Mouse (Mus musculus) forebrain, embryonic 10.5 days (tissue): Measurements from ENCODE around the gene Ptp4a2. TPM values are rescaled to one million over a fixed set of nuclear protein-coding genes. Genes with fewer than 3 reads are reported as not detected.
A peak's percentile ranks its signal among the peaks of the same experiment; 100 is the strongest.

Experiments
- DNase-seq: peaks from one replicate; pipeline ENCODE4 v3.0.0-alpha.2; 2017; ENCODE audit warnings: low spot score; ENCODE audit errors: extremely low spot score
- H3K27ac ChIP-seq: fragments of 300-500 bp; sonication (generic); 2 replicates; pipeline ENCODE4 v1.5.1; 2016; ENCODE audit warnings: mild to moderate bottlenecking
- H3K27me3 ChIP-seq: fragments of 300-500 bp; sonication (generic); 2 replicates; pipeline ENCODE4 v1.6.1; 2016; ENCODE audit warnings: mild to moderate bottlenecking; ENCODE audit not compliant: poor library complexity, severe bottlenecking
- H3K36me3 ChIP-seq: fragments of 300-500 bp; sonication (generic); replicated peaks from 2 replicates; pipeline ENCODE4 v1.6.1; 2016; ENCODE audit warnings: mild to moderate bottlenecking, moderate library complexity
- H3K4me1 ChIP-seq: fragments of 300-500 bp; sonication (generic); 2 replicates; pipeline ENCODE4 v1.6.1; 2016
- H3K4me3 ChIP-seq: fragments of 300-500 bp; sonication (generic); 2 replicates; pipeline ENCODE4 v1.5.1; 2016; ENCODE audit warnings: mild to moderate bottlenecking, moderate library complexity
- H3K9me3 ChIP-seq: fragments of 300-500 bp; sonication (generic); 2 replicates; pipeline ENCODE4 v1.6.1; 2016; ENCODE audit warnings: mild to moderate bottlenecking, moderate library complexity
- WGBS: fragments of 180-500 bp; shearing (Covaris S2); methylation state at CpG from one replicate; pipeline ENCODE4 v1.1.7; 2016; 5-methylcytosine and 5-hydroxymethylcytosine counted together
- polyA plus RNA-seq: library from polyadenylated mRNA; unstranded; fragments of >200 nt; fragmentation: Nextera tagmentation; extraction: Ambion mirVana; gene quantifications from 2 replicates; pipeline ENCODE4 v1.2.1, GENCODE M21; 2016

The Ptp4a2 gene
- polyA plus RNA-seq, 1 experiment from 2014 or later: 328 TPM

GRCm38 (mm10) chr4:129785178-129785577 is 25.8 kb upstream of the Ptp4a2 start:
- DNase-seq: peak; percentile 70
- Histone ChIP-seq H3K4me3 (no peak overlapping the region), H3K27me3 (no peaks in the 10 kb centered on the region), H3K36me3 (no peaks in the 10 kb centered on the region), H3K27ac (no peak overlapping the region), H3K4me1 (peaks cover 20% of the 10 kb centered on the region), H3K9me3 (no peaks in the 10 kb centered on the region)
- 8% methylated on average over 4 of the region's 4 CpGs for WGBS

- Histone ChIP-seq H3K27me3 (no peaks in the 10 kb centered on the region), H3K27ac (no peak overlapping the region), H3K4me3 (no peak overlapping the region), H3K36me3 (no peaks in the 10 kb centered on the region), H3K9me3 (no peaks in the 10 kb centered on the region), H3K4me1 (peaks cover 14% of the 10 kb centered on the region)
- WGBS: 81% methylated on average over 8 of the region's 8 CpGs
- no peak for DNase-seq
These were observed 22.3 kb upstream of the Ptp4a2 start for GRCm38 (mm10) chr4:129788693-129789092.

- no peak for DNase-seq
- H3K36me3 ChIP-seq: no peaks in the 10 kb centered on the region
- H3K27me3 ChIP-seq: no peaks in the 10 kb centered on the region
- 96% methylated on average over 2 of the region's 2 CpGs for WGBS
- no peaks in the 10 kb centered on the region for H3K9me3 ChIP-seq
- no peak overlapping the region for H3K27ac ChIP-seq
- H3K4me1 ChIP-seq: peaks cover 20% of the 10 kb centered on the region
- no peak overlapping the region for H3K4me3 ChIP-seq
These were observed 21.4 kb upstream of the Ptp4a2 start for GRCm38 (mm10) chr4:129789635-129790034.

GRCm38 (mm10) chr4:129790475-129790874 is 20.5 kb upstream of the Ptp4a2 start:
- H3K36me3 ChIP-seq: no peaks in the 10 kb centered on the region
- no peak overlapping the region for H3K27ac ChIP-seq
- WGBS: 84% methylated on average over 3 of the region's 3 CpGs

GRCm38 (mm10) chr4:129791399-129791798 is 19.6 kb upstream of the Ptp4a2 start:
- Histone ChIP-seq H3K36me3 (no peaks in the 10 kb centered on the region), H3K9me3 (no peaks in the 10 kb centered on the region), H3K27me3 (0 out of 2 replicates have a peak, but pooled peaks cover 8% of the 10 kb centered on the region), H3K4me3 (no peak overlapping the region), H3K27ac (no peak overlapping the region), H3K4me1 (peaks cover 33% of the 10 kb centered on the region)
- 50% methylated on average over 1 of the region's 1 CpGs for WGBS
- DNase-seq: no peak

More at GRCm38 (mm10) chr4:129790475-129790874, 20.5 kb upstream of the Ptp4a2 start:
- no peak overlapping the region for H3K4me3 ChIP-seq
- H3K9me3 ChIP-seq: no peaks in the 10 kb centered on the region
- no peak for DNase-seq
- 0 out of 2 replicates have a peak, but pooled peaks cover 2% of the 10 kb centered on the region for H3K27me3 ChIP-seq
- peaks cover 25% of the 10 kb centered on the region for H3K4me1 ChIP-seq

GRCm38 (mm10) chr4:129792666-129793202 is 18.3 kb upstream of the Ptp4a2 start:
- WGBS: 89% methylated on average over 7 of the region's 7 CpGs
- Histone ChIP-seq H3K9me3 (no peaks in the 10 kb centered on the region), H3K27me3 (peaks cover 9% of the 10 kb centered on the region; the same call in 1 of the 2 replicates), H3K36me3 (no peaks in the 10 kb centered on the region), H3K27ac (no peak overlapping the region), H3K4me1 (peaks cover 35% of the 10 kb centered on the region), H3K4me3 (no peak overlapping the region)
- DNase-seq: no peak

- H3K27ac ChIP-seq: peak overlapping the region; percentile 25; the same call in 1 of the 2 replicates
- H3K36me3 ChIP-seq: no peaks in the 10 kb centered on the region
- no peak overlapping the region for H3K4me3 ChIP-seq
- WGBS: 83% methylated on average over 5 of the region's 5 CpGs
- peaks cover 42% of the 10 kb centered on the region for H3K4me1 ChIP-seq
- no peaks in the 10 kb centered on the region for H3K9me3 ChIP-seq
- no peak for DNase-seq
- H3K27me3 ChIP-seq: peaks cover 13% of the 10 kb centered on the region; the same call in 1 of the 2 replicates
These were observed 17.2 kb upstream of the Ptp4a2 start for GRCm38 (mm10) chr4:129793713-129794329.

GRCm38 (mm10) chr4:129795151-129795860 is 15.7 kb upstream of the Ptp4a2 start:
- no peaks in the 10 kb centered on the region for H3K36me3 ChIP-seq
- H3K27ac ChIP-seq: peak overlapping the region; percentile 85
- H3K9me3 ChIP-seq: no peaks in the 10 kb centered on the region
- 9% methylated on average over 17 of the region's 17 CpGs for WGBS
- peak overlapping the region; percentile 26 for H3K4me3 ChIP-seq
- H3K27me3 ChIP-seq: peaks cover 13% of the 10 kb centered on the region; the same call in 1 of the 2 replicates
- peaks cover 42% of the 10 kb centered on the region for H3K4me1 ChIP-seq
- peak; percentile 44 for DNase-seq

GRCm38 (mm10) chr4:129795861-129796260 is 15.2 kb upstream of the Ptp4a2 start:
- 24% methylated on average over 8 of the region's 8 CpGs for WGBS
- peak overlapping the region; percentile 85 for H3K27ac ChIP-seq

GRCm38 (mm10) chr4:129797985-129798384 is 13.0 kb upstream of the Ptp4a2 start:
- H3K36me3 ChIP-seq: no peaks in the 10 kb centered on the region
- H3K27ac ChIP-seq: no peak overlapping the region
- no peak overlapping the region for H3K4me3 ChIP-seq
- H3K9me3 ChIP-seq: no peaks in the 10 kb centered on the region
- peaks cover 13% of the 10 kb centered on the region; the same call in 1 of the 2 replicates for H3K27me3 ChIP-seq
- peaks cover 34% of the 10 kb centered on the region for H3K4me1 ChIP-seq
- DNase-seq: no peak
- 28% methylated on average over 5 of the region's 5 CpGs for WGBS

More at GRCm38 (mm10) chr4:129795861-129796260, 15.2 kb upstream of the Ptp4a2 start:
- Histone ChIP-seq H3K4me1 (peaks cover 42% of the 10 kb centered on the region), H3K9me3 (no peaks in the 10 kb centered on the region), H3K36me3 (no peaks in the 10 kb centered on the region), H3K27me3 (peaks cover 13% of the 10 kb centered on the region; the same call in 1 of the 2 replicates), H3K4me3 (peak overlapping the region; percentile 26)
- no peak for DNase-seq

- Histone ChIP-seq H3K4me1 (0 out of 2 replicates have a peak, but pooled peaks cover under 1% of the 10 kb centered on the region), H3K4me3 (no peak overlapping the region), H3K27me3 (peaks cover 5% of the 10 kb centered on the region; the same call in 1 of the 2 replicates), H3K9me3 (no peaks in the 10 kb centered on the region), H3K36me3 (no peaks in the 10 kb centered on the region), H3K27ac (no peak overlapping the region)
- WGBS: 81% methylated on average over 1 of the region's 1 CpGs
- DNase-seq: no peak
These were observed 7.7 kb upstream of the Ptp4a2 start for GRCm38 (mm10) chr4:129803368-129803767.

GRCm38 (mm10) chr4:129805059-129805458 is 6.0 kb upstream of the Ptp4a2 start:
- 92% methylated on average over 3 of the region's 3 CpGs for WGBS
- Histone ChIP-seq H3K4me1 (no peaks in the 10 kb centered on the region), H3K4me3 (no peak overlapping the region), H3K27ac (no peak overlapping the region), H3K9me3 (no peaks in the 10 kb centered on the region), H3K27me3 (peaks cover 13% of the 10 kb centered on the region), H3K36me3 (no peaks in the 10 kb centered on the region)
- DNase-seq: no peak
